Mouse (Mus musculus) brain, embryonic 14.5 days (tissue): ENCODE measurements around the gene Anks1b.

Source experiments
- CTCF ChIP-seq: fragments of 200-500 bp; IDR thresholded peaks from 2 replicates; pipeline ENCODE4 v1.5.1; 2012; ENCODE audit warnings: inconsistent platforms, mild to moderate bottlenecking, moderate library complexity, borderline replicate concordance; ENCODE audit not compliant: insufficient read depth, insufficient read length; ENCODE audit errors: extremely low read depth
- POLR2A ChIP-seq: fragments of 200-500 bp; IDR thresholded peaks from 2 replicates; pipeline ENCODE4 v1.6.1; 2012; ENCODE audit warnings: mild to moderate bottlenecking, inconsistent platforms, borderline replicate concordance; ENCODE audit not compliant: poor library complexity, insufficient read depth, insufficient read length, severe bottlenecking; ENCODE audit errors: extremely low read depth

DNA sequence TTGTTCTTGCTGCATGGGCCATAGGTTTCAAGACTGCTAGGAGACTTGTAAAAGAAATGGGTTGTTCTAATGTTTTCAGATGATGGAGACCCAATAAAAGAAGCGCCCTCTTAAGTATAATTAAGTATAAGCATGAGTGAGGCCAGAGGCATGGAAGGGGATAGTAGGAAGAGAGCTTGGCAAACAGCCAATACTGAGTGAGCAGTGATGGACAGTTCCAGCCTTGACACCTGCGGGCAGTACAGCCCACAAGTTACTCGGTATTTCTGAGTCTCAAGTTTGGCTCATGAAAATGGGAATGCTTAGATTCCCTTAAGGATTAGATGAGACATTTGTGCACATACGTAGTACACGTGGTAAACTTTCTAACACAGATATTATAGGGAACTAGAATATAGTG lies 1016.3 kb downstream of the Anks1b start:
- TF ChIP-seq POLR2A: no peak
- no peak for TF ChIP-seq CTCF
